Mouse (Mus musculus) hindbrain, embryonic 16.5 days (tissue): ENCODE data around the gene Elovl6. TPM values are rescaled to one million over a fixed set of nuclear protein-coding genes. Genes with fewer than 3 reads are reported as not detected.

Experiments
- ATAC-seq: fragments of 200-750 bp; cut with Nextera tagmentation; 2 replicates; pipeline ENCODE4 v1.8.0; 2017; ENCODE audit warnings: moderate TSS enrichment, moderate library complexity
- H3K27ac ChIP-seq: fragments of 300-500 bp; sonication (generic); 2 replicates; pipeline ENCODE4 v1.5.1; 2014; ENCODE audit warnings: low read depth, mild to moderate bottlenecking, control low read depth, low read length, moderate library complexity
- H3K27me3 ChIP-seq: fragments of 300-500 bp; sonication (generic); replicated peaks from 2 replicates; pipeline ENCODE4 v1.6.1; 2014; ENCODE audit warnings: low read length; ENCODE audit not compliant: control insufficient read depth, insufficient read depth
- H3K36me3 ChIP-seq: fragments of 300-500 bp; sonication (generic); 2 replicates; pipeline ENCODE4 v1.6.1; 2014; ENCODE audit warnings: mild to moderate bottlenecking, low read length, moderate library complexity, mixed read lengths; ENCODE audit not compliant: control insufficient read depth, insufficient read depth
- H3K4me1 ChIP-seq: fragments of 300-500 bp; sonication (generic); 2 replicates; pipeline ENCODE4 v1.6.1; 2014; ENCODE audit warnings: low read depth, low read length; ENCODE audit not compliant: control insufficient read depth, insufficient read depth
- H3K4me2 ChIP-seq: fragments of 300-500 bp; sonication (generic); 2 replicates; pipeline ENCODE4 v1.6.1; 2014; ENCODE audit warnings: mild to moderate bottlenecking, low read length, control low read depth, moderate library complexity
- H3K4me3 ChIP-seq: fragments of 300-500 bp; sonication (generic); 2 replicates; pipeline ENCODE4 v1.5.1; 2014; ENCODE audit warnings: mild to moderate bottlenecking, low read length, control low read depth, moderate library complexity
- H3K9ac ChIP-seq: fragments of 300-500 bp; sonication (generic); 2 replicates; pipeline ENCODE4 v1.6.1; 2014; ENCODE audit warnings: low read depth, mild to moderate bottlenecking, control low read depth, low read length, moderate library complexity
- H3K9me3 ChIP-seq: fragments of 300-500 bp; sonication (generic); 2 replicates; pipeline ENCODE4 v1.6.1; 2014; ENCODE audit warnings: mild to moderate bottlenecking, low read length, moderate library complexity; ENCODE audit not compliant: control insufficient read depth
- WGBS: fragments of 180-500 bp; shearing (Covaris S2); extraction: QIAGEN DNeasy Blood & Tissue Kit; methylation state at CpG from one replicate; pipeline ENCODE4 v1.1.7; 2014; 5-methylcytosine and 5-hydroxymethylcytosine counted together
- polyA plus RNA-seq: library from polyadenylated mRNA; unstranded; fragments of >200 nt; fragmentation: Nextera tagmentation; extraction: Ambion mirVana; gene quantifications from 2 replicates; pipeline ENCODE4 v1.2.1, GENCODE M21; 2015

The Elovl6 gene
- 44.3 and 44.4 TPM in 2 replicates for polyA plus RNA-seq

DNA sequence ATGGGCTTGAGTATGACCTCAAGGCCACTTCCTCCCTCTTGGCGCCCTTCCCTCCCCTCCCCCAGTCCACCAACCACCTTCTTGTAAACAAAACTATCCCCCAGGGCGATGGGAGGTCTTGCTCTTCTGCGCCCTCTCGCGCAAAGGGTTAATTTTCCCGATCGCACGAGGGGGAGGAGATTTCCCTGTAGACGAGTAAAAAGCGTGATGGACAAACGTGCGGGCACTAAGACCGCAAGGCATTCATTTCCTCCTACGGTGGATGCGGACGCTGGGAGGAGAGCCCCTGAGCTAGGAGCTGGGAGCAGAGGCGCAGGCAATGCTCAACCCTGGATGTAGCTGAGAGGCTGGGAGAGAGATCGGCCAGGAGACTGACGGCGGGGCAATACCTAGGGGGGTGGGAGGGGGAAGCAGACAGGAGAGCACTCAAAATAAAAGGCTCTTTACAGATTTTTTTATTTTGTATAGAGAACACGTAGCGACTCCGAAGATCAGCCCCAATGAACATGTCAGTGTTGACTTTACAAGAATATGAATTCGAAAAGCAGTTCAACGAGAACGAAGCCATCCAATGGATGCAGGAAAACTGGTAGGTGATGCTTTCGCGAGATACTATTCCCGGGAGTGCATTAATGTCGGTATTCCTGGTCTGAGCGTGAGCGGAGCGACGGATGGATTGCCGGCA is at the start of gene Elovl6:
TSS of gene Elovl6 (plus strand) at position 176 of the 685 bp plus-strand sequence.
- H3K4me1 ChIP-seq, result peaks cover 19% of the 10 kb centered on the region
- peak within 1 kb of the TSS; percentile 97 for H3K9ac ChIP-seq
- peak within 1 kb of the TSS; percentile 93 for H3K4me3 ChIP-seq
- H3K9me3 ChIP-seq, result no peaks in the 10 kb centered on the region
- ATAC-seq, result peak; percentile 69
- no peaks in the 10 kb centered on the region for H3K36me3 ChIP-seq
- no peaks in the 10 kb centered on the region for H3K27me3 ChIP-seq
- WGBS, result under 1% methylated on average over 35 of the region's 35 CpGs
- H3K4me2 ChIP-seq, result peak within 1 kb of the TSS; percentile 60
- peak within 1 kb of the TSS; percentile 97 for H3K27ac ChIP-seq

GRCm38 (mm10) chr3:129488774-129489173 is 43.4 kb upstream of the Elovl6 start:
- Histone ChIP-seq H3K4me2 (no peak overlapping the region), H3K36me3 (no peaks in the 10 kb centered on the region)
- WGBS, result 93% methylated on average over 4 of the region's 4 CpGs

GRCm38 (mm10) chr3:129494123-129494522 is 38.0 kb upstream of the Elovl6 start:
- Histone ChIP-seq H3K4me1 (no peaks in the 10 kb centered on the region), H3K36me3 (no peaks in the 10 kb centered on the region), H3K27ac (no peak overlapping the region), H3K4me2 (no peak overlapping the region), H3K27me3 (no peaks in the 10 kb centered on the region), H3K9me3 (no peaks in the 10 kb centered on the region), H3K9ac (no peak overlapping the region), H3K4me3 (no peak overlapping the region)
- ATAC-seq, result no peak
- 95% methylated on average over 10 of the region's 10 CpGs for WGBS

More at GRCm38 (mm10) chr3:129488774-129489173, 43.4 kb upstream of the Elovl6 start:
- no peaks in the 10 kb centered on the region for H3K9me3 ChIP-seq
- H3K27me3 ChIP-seq, result no peaks in the 10 kb centered on the region
- no peaks in the 10 kb centered on the region for H3K4me1 ChIP-seq
- H3K27ac ChIP-seq, result no peak overlapping the region
- no peak for ATAC-seq
- H3K9ac ChIP-seq, result no peak overlapping the region
- H3K4me3 ChIP-seq, result no peak overlapping the region

- Histone ChIP-seq H3K36me3 (no peaks in the 10 kb centered on the region), H3K27ac (no peak overlapping the region), H3K27me3 (no peaks in the 10 kb centered on the region), H3K4me2 (no peak overlapping the region), H3K9ac (no peak overlapping the region), H3K4me1 (no peaks in the 10 kb centered on the region), H3K9me3 (no peaks in the 10 kb centered on the region), H3K4me3 (no peak overlapping the region)
- 85% methylated on average over 4 of the region's 4 CpGs for WGBS
- ATAC-seq, result no peak
Measured at GRCm38 (mm10) chr3:129494731-129495130, 37.4 kb upstream of the Elovl6 start.

DNA sequence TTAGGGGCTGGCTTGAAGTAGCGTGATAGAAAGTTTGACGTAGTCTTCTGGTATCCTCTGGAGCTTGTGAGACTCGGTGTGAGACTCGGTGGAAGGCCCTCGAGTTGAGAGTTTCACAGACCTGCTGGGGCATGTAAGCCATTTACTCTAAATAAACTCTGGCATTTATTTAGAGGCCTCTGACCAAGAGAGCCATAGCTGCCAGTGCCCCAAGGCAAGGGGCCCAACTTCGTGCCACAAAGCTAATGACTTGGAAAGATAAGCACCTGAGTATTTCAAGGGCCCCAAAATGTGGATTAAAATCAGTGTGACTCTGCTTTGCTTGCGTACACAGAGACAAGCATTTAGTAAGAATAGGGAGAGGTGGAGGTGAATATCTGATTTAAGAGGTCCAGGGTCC is 28.4 kb upstream of the Elovl6 start:
- no peak overlapping the region for H3K27ac ChIP-seq
- H3K4me3 ChIP-seq, result no peak overlapping the region
- H3K9me3 ChIP-seq, result no peaks in the 10 kb centered on the region
- no peak overlapping the region for H3K4me2 ChIP-seq
- H3K36me3 ChIP-seq, result no peaks in the 10 kb centered on the region
- no peaks in the 10 kb centered on the region for H3K27me3 ChIP-seq
- no peak overlapping the region for H3K9ac ChIP-seq
- 92% methylated on average over 7 of the region's 7 CpGs for WGBS
- H3K4me1 ChIP-seq, result no peaks in the 10 kb centered on the region
- ATAC-seq, result no peak

DNA sequence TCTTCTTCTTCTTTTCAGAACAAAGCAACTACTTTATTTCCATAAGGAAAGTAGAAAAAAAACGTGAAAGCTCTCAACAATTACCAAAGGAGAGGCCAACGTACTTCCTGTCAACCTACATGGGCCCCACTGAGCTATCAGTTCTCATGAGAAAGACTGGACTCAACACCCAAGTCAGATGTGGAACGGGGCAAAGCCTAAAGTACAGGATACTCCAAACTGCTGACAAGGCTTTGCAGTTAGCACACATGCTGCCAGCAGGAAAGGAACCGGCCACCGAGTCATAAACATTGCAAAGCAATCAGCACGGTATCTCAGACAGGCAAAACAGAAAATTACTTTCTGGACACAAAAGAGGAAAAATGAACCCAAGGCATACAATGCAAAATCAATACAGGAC is 27.2 kb upstream of the Elovl6 start:
- no peak overlapping the region for H3K27ac ChIP-seq
- H3K4me1 ChIP-seq, result no peaks in the 10 kb centered on the region
- ATAC-seq, result no peak
- no peak overlapping the region for H3K9ac ChIP-seq
- WGBS, result 85% methylated on average over 6 of the region's 6 CpGs
- no peak overlapping the region for H3K4me2 ChIP-seq
- no peak overlapping the region for H3K4me3 ChIP-seq
- no peaks in the 10 kb centered on the region for H3K27me3 ChIP-seq
- no peaks in the 10 kb centered on the region for H3K36me3 ChIP-seq
- H3K9me3 ChIP-seq, result no peaks in the 10 kb centered on the region

GRCm38 (mm10) chr3:129507736-129508135 is 24.4 kb upstream of the Elovl6 start:
- Histone ChIP-seq H3K36me3 (no peaks in the 10 kb centered on the region), H3K27ac (no peak overlapping the region), H3K4me1 (no peaks in the 10 kb centered on the region), H3K9me3 (no peaks in the 10 kb centered on the region), H3K27me3 (no peaks in the 10 kb centered on the region), H3K4me3 (no peak overlapping the region), H3K4me2 (no peak overlapping the region), H3K9ac (no peak overlapping the region)
- WGBS, result 93% methylated on average over 1 of the region's 1 CpGs
- no peak for ATAC-seq

DNA sequence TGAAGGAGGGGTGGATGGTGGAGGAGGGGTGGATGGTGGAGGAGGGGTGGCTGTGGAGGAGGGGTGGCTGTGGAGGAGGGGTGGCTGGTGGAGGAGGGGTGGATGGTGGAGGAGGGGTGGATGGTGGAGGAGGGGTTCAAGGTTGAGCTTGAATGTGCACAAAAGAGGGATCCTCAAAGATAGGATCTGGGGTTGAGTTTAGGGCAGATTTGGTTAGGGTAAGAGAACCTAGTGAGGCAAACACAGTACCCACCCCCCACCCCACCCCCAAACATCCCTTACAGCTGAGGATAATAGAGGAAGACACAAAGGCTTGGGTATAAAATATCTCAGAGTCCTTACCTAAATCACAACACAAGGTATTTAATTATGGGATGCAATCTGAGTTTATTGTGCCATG is 23.6 kb upstream of the Elovl6 start:
- Histone ChIP-seq H3K9ac (no peak overlapping the region), H3K36me3 (no peaks in the 10 kb centered on the region), H3K4me3 (no peak overlapping the region), H3K9me3 (no peaks in the 10 kb centered on the region), H3K27ac (no peak overlapping the region), H3K4me1 (no peaks in the 10 kb centered on the region), H3K4me2 (no peak overlapping the region), H3K27me3 (no peaks in the 10 kb centered on the region)
- ATAC-seq, result no peak

DNA sequence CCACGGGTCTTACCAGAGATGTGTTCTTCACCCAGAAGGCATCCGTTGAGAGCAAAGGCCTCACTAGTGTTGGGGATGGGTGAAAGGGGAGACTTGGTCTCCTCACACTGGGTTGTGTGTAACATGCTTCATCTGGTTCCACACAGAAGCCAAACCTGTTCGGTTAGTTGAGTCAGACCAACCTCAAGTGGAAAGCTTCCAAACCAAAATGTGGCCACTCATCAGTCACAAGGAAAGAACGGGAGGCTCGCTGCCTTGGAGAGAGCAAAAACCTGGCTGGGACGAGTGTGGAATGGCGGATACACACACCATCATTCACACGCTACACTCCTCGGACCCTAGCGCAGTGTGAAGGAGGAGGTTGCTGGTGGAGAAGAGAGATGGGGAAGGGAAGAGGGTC is 22.4 kb upstream of the Elovl6 start:
- Histone ChIP-seq H3K9me3 (no peaks in the 10 kb centered on the region), H3K4me3 (no peak overlapping the region), H3K36me3 (no peaks in the 10 kb centered on the region), H3K9ac (no peak overlapping the region), H3K27me3 (no peaks in the 10 kb centered on the region), H3K27ac (no peak overlapping the region), H3K4me2 (no peak overlapping the region), H3K4me1 (no peaks in the 10 kb centered on the region)
- ATAC-seq, result no peak
- 89% methylated on average over 10 of the region's 10 CpGs for WGBS
